ENCODE assay signal across 13 mouse cellular contexts in genomic region chr5:107101135-107101534, GRCm38 (mm10).
A peak's percentile ranks its signal among the peaks of the same experiment; 100 is the strongest.
DNase-seq lines count a peak whose midpoint lies in the region; ATAC-seq and TF ChIP-seq lines count a peak whose summit lies in the region.
"Had no signal": no experiment of that assay in that cellular context is flagged by ENCODE, and none has a peak within 500 bp of the region (broad histone marks: within the 10 kb centered on the region; RNA-seq: fewer than 3 reads in every experiment).

No protein-coding gene starts in this region.

- H3K4me2 ChIP-seq in lung, embryonic 16.5 days (ENCODE audit: low read depth, low read length), result no peak overlapping the region
- H3K4me2 ChIP-seq in embryonic facial prominence, embryonic 15.5 days (replicated peaks), result no peak overlapping the region
- H3K4me2 ChIP-seq: hindbrain, embryonic 15.5 days; liver, embryonic 15.5 days had no signal

- TF ChIP-seq POLR2A in lung, adult 2 months (IDR thresholded peaks at IDR 0.05; ENCODE audit: borderline replicate concordance, extremely low read depth, low read depth, low read length), result no peak

- H3K27me3 ChIP-seq in lung, embryonic 16.5 days (ENCODE audit: control insufficient read depth, insufficient read depth, low read depth, low read length), result no peaks in the 10 kb centered on the region
- no peaks in the 10 kb centered on the region for H3K27me3 ChIP-seq in embryonic facial prominence, embryonic 15.5 days
- H3K27me3 ChIP-seq: hindbrain, embryonic 15.5 days; liver, embryonic 15.5 days had no signal

- H3K9me3 ChIP-seq in lung, embryonic 16.5 days (ENCODE audit: control insufficient read depth, low read length), result no peaks in the 10 kb centered on the region
- H3K9me3 ChIP-seq in embryonic facial prominence, embryonic 15.5 days (replicated peaks), result no peaks in the 10 kb centered on the region
- H3K9me3 ChIP-seq: hindbrain, embryonic 15.5 days; liver, embryonic 15.5 days had no signal

- H3K9ac ChIP-seq in lung, embryonic 16.5 days (ENCODE audit: low read length), result no peak overlapping the region
- H3K9ac ChIP-seq in embryonic facial prominence, embryonic 15.5 days, result no peak overlapping the region
- H3K9ac ChIP-seq: hindbrain, embryonic 15.5 days; liver, embryonic 15.5 days had no signal

- no peaks in the 10 kb centered on the region for H3K36me3 ChIP-seq in lung, embryonic 16.5 days (ENCODE audit: control insufficient read depth, insufficient read depth, low read length)
- no peaks in the 10 kb centered on the region for H3K36me3 ChIP-seq in embryonic facial prominence, embryonic 15.5 days
- H3K36me3 ChIP-seq: hindbrain, embryonic 15.5 days; liver, embryonic 15.5 days had no signal

- peak; percentile 46 for ATAC-seq in lung, embryonic 16.5 days (ENCODE audit: low read depth)
- ATAC-seq in embryonic facial prominence, embryonic 15.5 days (ENCODE audit: insufficient number of reproducible peaks, low FRiP score, low TSS enrichment, low read depth), result no peak
- ATAC-seq: forebrain, embryonic 16.5 days had no signal

- DNase-seq in lung, adult 2 months, result no peak
- peak; percentile 53 for DNase-seq in lung, postnatal 36 days
- DNase-seq in thymus, postnatal 36 days, result peak; percentile 37 to 55
- no peak for DNase-seq in urinary bladder, postnatal 10 days (ENCODE audit: low spot score)
- no peak for DNase-seq in embryo, embryonic 11 days
- no peak for DNase-seq in spleen, postnatal 36 days (ENCODE audit: low spot score in 2 of 2)
- DNase-seq: heart, adult 18-20 months; kidney, postnatal 14 days had no signal

- no peak for TF ChIP-seq CTCF in lung, adult 2 months (IDR thresholded peaks at IDR 0.05; ENCODE audit: insufficient read depth, low read length)

- peaks cover 15% of the 10 kb centered on the region for H3K4me1 ChIP-seq in lung, embryonic 16.5 days (replicated peaks; ENCODE audit: control insufficient read depth, insufficient read depth, low read length)
- peaks cover 9% of the 10 kb centered on the region for H3K4me1 ChIP-seq in lung, adult 2 months (ENCODE audit: control insufficient read depth, insufficient read depth, low read length)
- peaks cover 22% of the 10 kb centered on the region for H3K4me1 ChIP-seq in embryonic facial prominence, embryonic 15.5 days
- H3K4me1 ChIP-seq: hindbrain, embryonic 15.5 days had no signal

- 49% methylated on average over 7 of the region's 7 CpGs for WGBS in lung, embryonic 16.5 days
- WGBS in lung, adult 2 months, result 33% methylated on average over 7 of the region's 7 CpGs
- WGBS in embryonic facial prominence, embryonic 15.5 days, result 53% methylated on average over 7 of the region's 7 CpGs

- no peak overlapping the region for H3K27ac ChIP-seq in lung, embryonic 16.5 days (ENCODE audit: low read length)
- peak overlapping the region; percentile 84 for H3K27ac ChIP-seq in embryonic facial prominence, embryonic 15.5 days (replicated peaks)
- H3K27ac ChIP-seq: hindbrain, embryonic 15.5 days; liver, embryonic 15.5 days had no signal

- no peak overlapping the region for H3K4me3 ChIP-seq in lung, embryonic 16.5 days (ENCODE audit: low read length)
- H3K4me3 ChIP-seq in lung, adult 2 months (replicated peaks; ENCODE audit: extremely low read depth, low read depth, low read length), result no peak overlapping the region
- H3K4me3 ChIP-seq in embryonic facial prominence, embryonic 15.5 days (replicated peaks), result no peak overlapping the region
- H3K4me3 ChIP-seq: hindbrain, embryonic 15.5 days; liver, embryonic 15.5 days had no signal

Comparison
In these comparisons a context has a peak if more than half of its experiments do, and no peak if none do; other contexts are left out.
1. DNase-seq: peak in lung, postnatal 36 days (single experiment) and thymus, postnatal 36 days (2 of 2); none in lung, adult 2 months (single experiment), urinary bladder, postnatal 10 days (single experiment), embryo, embryonic 11 days (single experiment) and spleen, postnatal 36 days (0 of 2).